In genomic region chr13:24640836-24641385, GRCm38 (mm10) we compare ENCODE assay signal across 14 mouse cellular contexts. TPM values are rescaled to one million over a fixed set of nuclear protein-coding genes. Genes with fewer than 3 reads are reported as not detected.
A peak's percentile ranks its signal among the peaks of the same experiment; 100 is the strongest.
DNase-seq lines count a peak whose midpoint lies in the region; ATAC-seq and TF ChIP-seq lines count a peak whose summit lies in the region.
"Had no signal": no experiment of that assay in that cellular context is flagged by ENCODE, and none has a peak within 500 bp of the region (broad histone marks: within the 10 kb centered on the region; RNA-seq: fewer than 3 reads in every experiment).

No protein-coding gene starts in this region.

- no peak for TF ChIP-seq CTCF in bone marrow, adult 2 months (IDR thresholded peaks at IDR 0.05; ENCODE audit: control insufficient read depth, insufficient read depth, low read length)

- DNase-seq in hindbrain, embryonic 10.5 days (ENCODE audit: low spot score) = no peak
- peak; percentile 61 for DNase-seq in CD4-positive helper T cell, adult 2 months (ENCODE audit: low read depth, low spot score)
- DNase-seq in midbrain, embryonic 11.5 days (ENCODE audit: low spot score, missing footprints) = no peak
- no peak for DNase-seq in cerebellum, adult 9-10 months
- DNase-seq in embryo, embryonic 10.5 days (ENCODE audit: low spot score) = no peak
- DNase-seq: adrenal gland, postnatal 25 days; cerebellum, postnatal 14 days; kidney, postnatal 36 days; left cerebral cortex, postnatal 4 days; lung, adult 2 months; right cerebral cortex, postnatal 14 days had no signal

- WGBS in hindbrain, embryonic 12.5 days = 76% methylated on average over 3 of the region's 3 CpGs
- 71% methylated on average over 3 of the region's 3 CpGs for WGBS in hindbrain, embryonic 10.5 days
- 35% methylated on average over 3 of the region's 3 CpGs for WGBS in bone marrow, adult 2 months
- 79% methylated on average over 3 of the region's 3 CpGs for WGBS in midbrain, embryonic 11.5 days

- H3K27me3 ChIP-seq in hindbrain, embryonic 12.5 days = peaks cover 9% of the 10 kb centered on the region
- H3K27me3 ChIP-seq in hindbrain, embryonic 10.5 days (ENCODE audit: insufficient read depth, poor library complexity, severe bottlenecking) = peaks cover 51% of the 10 kb centered on the region
- peaks cover 15% of the 10 kb centered on the region for H3K27me3 ChIP-seq in midbrain, embryonic 11.5 days (ENCODE audit: control insufficient read depth, insufficient read depth, low read length)

- peak overlapping the region; percentile 95 for H3K4me2 ChIP-seq in hindbrain, embryonic 12.5 days (replicated peaks)
- H3K4me2 ChIP-seq in midbrain, embryonic 11.5 days = peak overlapping the region; percentile 15; the same call in 1 of the 2 replicates

- no peak overlapping the region for H3K9ac ChIP-seq in hindbrain, embryonic 12.5 days
- no peak overlapping the region for H3K9ac ChIP-seq in midbrain, embryonic 11.5 days (ENCODE audit: low read length)

- no peak for ATAC-seq in hindbrain, embryonic 12.5 days (ENCODE audit: low FRiP score)
- no peak for ATAC-seq in midbrain, embryonic 11.5 days (ENCODE audit: low FRiP score)

- no peak for TF ChIP-seq POLR2A in bone marrow, adult 2 months (IDR thresholded peaks at IDR 0.05; ENCODE audit: borderline replicate concordance, control insufficient read depth, low read depth, low read length)

- H3K9me3 ChIP-seq in hindbrain, embryonic 12.5 days (replicated peaks) = no peaks in the 10 kb centered on the region
- H3K9me3 ChIP-seq in hindbrain, embryonic 10.5 days = no peaks in the 10 kb centered on the region
- H3K9me3 ChIP-seq in midbrain, embryonic 11.5 days (ENCODE audit: control insufficient read depth, low read length) = no peaks in the 10 kb centered on the region

- no peak overlapping the region for H3K4me3 ChIP-seq in hindbrain, embryonic 12.5 days
- H3K4me3 ChIP-seq in hindbrain, embryonic 10.5 days = no peak overlapping the region
- H3K4me3 ChIP-seq in bone marrow, adult 2 months (replicated peaks; ENCODE audit: control insufficient read depth, low read depth, low read length) = no peak overlapping the region
- no peak overlapping the region for H3K4me3 ChIP-seq in midbrain, embryonic 11.5 days (ENCODE audit: low read depth, low read length)
- H3K4me3 ChIP-seq: erythroblast, embryonic 14.5 days had no signal

- no peaks in the 10 kb centered on the region for H3K36me3 ChIP-seq in hindbrain, embryonic 12.5 days
- no peaks in the 10 kb centered on the region for H3K36me3 ChIP-seq in hindbrain, embryonic 10.5 days
- no peaks in the 10 kb centered on the region for H3K36me3 ChIP-seq in midbrain, embryonic 11.5 days (ENCODE audit: control insufficient read depth, insufficient read depth, low read length)

- 0 out of 2 replicates have a peak overlapping the region, but pooled peaks have one; percentile 26 for H3K27ac ChIP-seq in hindbrain, embryonic 12.5 days
- H3K27ac ChIP-seq in hindbrain, embryonic 10.5 days = no peak overlapping the region
- H3K27ac ChIP-seq in bone marrow, adult 2 months (ENCODE audit: control insufficient read depth, insufficient read depth, low read depth, low read length, poor library complexity) = peak overlapping the region; percentile 63
- no peak overlapping the region for H3K27ac ChIP-seq in midbrain, embryonic 11.5 days (ENCODE audit: low read depth, low read length)

- H3K4me1 ChIP-seq in hindbrain, embryonic 12.5 days = peaks cover 39% of the 10 kb centered on the region
- peaks cover 56% of the 10 kb centered on the region for H3K4me1 ChIP-seq in hindbrain, embryonic 10.5 days (replicated peaks)
- H3K4me1 ChIP-seq in bone marrow, adult 2 months (ENCODE audit: control insufficient read depth, insufficient read depth, low read length) = peaks cover 13% of the 10 kb centered on the region
- H3K4me1 ChIP-seq in midbrain, embryonic 11.5 days (ENCODE audit: control insufficient read depth, insufficient read depth, low read length) = peaks cover 21% of the 10 kb centered on the region

RNA-seq across cellular contexts. Expression of gene Ripor2, which starts 58.9 kb away (rescaled TPM):
- 16.3 and 22.3 TPM in 2 replicates for polyA plus RNA-seq in hindbrain, embryonic 12.5 days (2016; fragmentation: Nextera tagmentation; extraction: Ambion mirVana)
- polyA plus RNA-seq in hindbrain, embryonic 10.5 days (2016; fragmentation: Nextera tagmentation; extraction: Ambion mirVana) = 3.7 and 6.4 TPM in 2 replicates
- polyA plus RNA-seq in bone marrow, adult 2 months (2011; ENCODE audit: insufficient read depth, insufficient read length, low replicate concordance, missing spikeins) = 22.5 and 41.4 TPM in 2 replicates
- polyA plus RNA-seq in midbrain, embryonic 11.5 days (2014; fragmentation: Nextera tagmentation; extraction: Ambion mirVana) = 9.2 and 11.1 TPM in 2 replicates

Comparison
In these comparisons a context has a peak if more than half of its experiments do, and no peak if none do; other contexts are left out.
1. H3K27ac ChIP-seq: peak in hindbrain, embryonic 12.5 days (single experiment) and bone marrow, adult 2 months (single experiment); none in hindbrain, embryonic 10.5 days (single experiment) and midbrain, embryonic 11.5 days (single experiment).